Mouse (Mus musculus) skeletal muscle tissue, postnatal 0 days (tissue): ENCODE results near the gene Ikzf2. TPM values are rescaled to one million over a fixed set of nuclear protein-coding genes. Genes with fewer than 3 reads are reported as not detected.

ENCODE experiments used
- polyA plus RNA-seq: library from polyadenylated mRNA; unstranded; fragments of >200 nt; fragmentation: Nextera tagmentation; extraction: Ambion mirVana; gene quantifications from 2 replicates; pipeline ENCODE4 v1.2.1, GENCODE M21; 2015

Ikzf2 gene
- 1.5 and 2.3 TPM in 2 replicates for polyA plus RNA-seq

DNA sequence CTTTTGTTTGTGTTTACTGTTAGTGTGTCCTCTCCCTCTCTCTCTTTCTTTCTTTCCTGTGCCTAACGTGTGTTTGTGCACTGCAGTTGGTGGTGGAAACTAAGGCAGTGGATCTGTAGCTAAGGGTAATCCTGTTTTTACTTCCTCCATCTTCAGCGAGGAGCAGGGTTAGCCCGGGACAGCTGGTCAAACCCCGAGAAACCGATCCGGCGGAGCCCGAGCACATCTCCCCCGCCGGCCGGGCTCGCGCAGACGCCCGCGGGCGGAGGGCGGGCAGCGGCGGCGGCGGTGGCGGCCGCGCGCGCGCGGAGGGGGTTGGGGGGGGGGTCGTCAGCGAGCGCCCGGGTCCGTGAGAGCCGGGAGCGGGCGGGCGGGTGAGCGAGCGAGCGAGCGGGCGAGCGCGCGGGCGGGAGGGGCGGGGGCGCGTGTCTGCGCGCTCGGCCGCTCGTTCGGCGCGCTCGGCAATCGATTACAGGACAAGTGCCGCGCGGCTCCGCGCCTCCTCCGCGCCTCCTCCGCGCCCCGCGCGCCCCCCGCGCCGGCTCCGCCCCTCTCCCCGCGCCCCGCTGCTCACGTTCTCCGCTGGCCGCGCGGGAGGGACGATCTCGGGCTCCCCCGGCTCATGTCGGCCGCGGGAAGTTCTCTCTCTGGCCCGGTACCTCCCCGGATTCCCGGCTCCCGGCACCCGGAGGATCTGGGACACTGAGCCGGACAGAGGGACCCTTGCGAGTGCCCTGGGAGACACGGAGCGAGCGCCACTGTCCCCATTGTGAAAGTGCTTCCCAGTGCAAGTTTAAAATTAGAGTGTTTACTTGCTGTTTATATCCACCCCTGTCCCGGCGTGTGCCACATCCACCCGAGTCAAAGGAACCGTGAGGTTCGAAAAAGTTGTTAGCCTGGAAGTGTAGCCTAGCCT, at the start of gene Ikzf2:
TSS of gene Ikzf2 (minus strand) at position 170 of the 916 bp plus-strand sequence.

Other genes with a start within 250 kb of the Ikzf2 start
- gene Spag16, start 139.7 kb upstream of the Ikzf2 start, polyA plus RNA-seq = 0.12 and 0.19 TPM in 2 replicates